Mouse (Mus musculus) heart, embryonic 10.5 days (tissue): Measurements from ENCODE around the gene Gja4. TPM values are rescaled to one million over a fixed set of nuclear protein-coding genes. Genes with fewer than 3 reads are reported as not detected.

ENCODE experiments used
- DNase-seq: peaks from one replicate; pipeline ENCODE4 v3.0.0-alpha.2; 2017; ENCODE audit warnings: low spot score
- H3K27ac ChIP-seq: fragments of 300-500 bp; sonication (generic); 2 replicates; pipeline ENCODE4 v1.5.1; 2016; ENCODE audit warnings: mild to moderate bottlenecking
- H3K27me3 ChIP-seq: fragments of 300-500 bp; sonication (generic); 2 replicates; pipeline ENCODE4 v1.6.1; 2016; ENCODE audit warnings: mild to moderate bottlenecking; ENCODE audit not compliant: poor library complexity, insufficient read depth, severe bottlenecking
- H3K36me3 ChIP-seq: fragments of 300-500 bp; sonication (generic); 2 replicates; pipeline ENCODE4 v1.6.1; 2016; ENCODE audit warnings: mild to moderate bottlenecking, moderate library complexity
- H3K4me1 ChIP-seq: fragments of 300-500 bp; sonication (generic); 2 replicates; pipeline ENCODE4 v1.6.1; 2016; ENCODE audit warnings: mild to moderate bottlenecking
- H3K4me3 ChIP-seq: fragments of 300-500 bp; sonication (generic); 2 replicates; pipeline ENCODE4 v1.5.1; 2016; ENCODE audit warnings: mild to moderate bottlenecking, moderate library complexity
- H3K9me3 ChIP-seq: fragments of 300-500 bp; sonication (generic); 2 replicates; pipeline ENCODE4 v1.6.1; 2016; ENCODE audit warnings: mild to moderate bottlenecking, moderate library complexity
- WGBS: fragments of 180-500 bp; shearing (Covaris S2); methylation state at CpG from one replicate; pipeline ENCODE4 v1.1.7; 2016; 5-methylcytosine and 5-hydroxymethylcytosine counted together
- polyA plus RNA-seq: library from polyadenylated mRNA; unstranded; fragments of >200 nt; fragmentation: Nextera tagmentation; extraction: Ambion mirVana; gene quantifications from 2 replicates; pipeline ENCODE4 v1.2.1, GENCODE M21; 2016

Gene Gja4
- polyA plus RNA-seq, 1 experiment from 2014 or later, result 32.7 TPM

GRCm38 (mm10) chr4:127315753-127316152 is 1.9 kb upstream of the Gja4 start:
- H3K27me3 ChIP-seq, result peaks cover 63% of the 10 kb centered on the region
- no peak overlapping the region for H3K4me3 ChIP-seq
- WGBS, result 76% methylated on average over 8 of the region's 8 CpGs
- H3K36me3 ChIP-seq, result no peaks in the 10 kb centered on the region
- peaks cover 7% of the 10 kb centered on the region; the same call in 1 of the 2 replicates for H3K4me1 ChIP-seq
- H3K27ac ChIP-seq, result no peak overlapping the region
- H3K9me3 ChIP-seq, result no peaks in the 10 kb centered on the region
- DNase-seq, result no peak

DNA sequence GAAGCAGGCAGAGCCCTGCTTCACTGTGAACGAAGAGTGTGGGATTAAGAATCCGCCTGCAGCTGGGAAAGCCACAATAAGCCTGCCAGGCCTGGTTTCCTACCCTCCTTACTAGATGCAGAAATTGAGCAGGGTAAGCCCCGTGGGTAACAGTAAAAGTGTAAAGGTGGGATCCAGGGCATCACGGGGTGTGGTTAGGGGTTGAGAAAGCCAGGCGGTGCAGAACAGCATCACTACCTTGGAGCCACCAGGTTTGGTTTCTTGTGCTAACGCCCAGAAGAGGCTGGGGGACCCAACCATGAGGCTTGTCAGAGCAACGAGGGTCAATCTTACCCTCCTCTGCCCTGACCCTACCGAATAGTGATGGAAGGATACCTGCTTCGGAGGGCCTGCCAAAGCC is 746 bp upstream of the Gja4 start:
- 41% methylated on average over 9 of the region's 9 CpGs for WGBS
- Histone ChIP-seq H3K4me1 (peaks cover 9% of the 10 kb centered on the region; the same call in 1 of the 2 replicates), H3K4me3 (peak overlapping the region; percentile 63), H3K9me3 (no peaks in the 10 kb centered on the region), H3K36me3 (no peaks in the 10 kb centered on the region), H3K27me3 (peaks cover 63% of the 10 kb centered on the region), H3K27ac (0 out of 2 replicates have a peak overlapping the region, but pooled peaks have one; percentile 77)
- DNase-seq, result no peak

DNA sequence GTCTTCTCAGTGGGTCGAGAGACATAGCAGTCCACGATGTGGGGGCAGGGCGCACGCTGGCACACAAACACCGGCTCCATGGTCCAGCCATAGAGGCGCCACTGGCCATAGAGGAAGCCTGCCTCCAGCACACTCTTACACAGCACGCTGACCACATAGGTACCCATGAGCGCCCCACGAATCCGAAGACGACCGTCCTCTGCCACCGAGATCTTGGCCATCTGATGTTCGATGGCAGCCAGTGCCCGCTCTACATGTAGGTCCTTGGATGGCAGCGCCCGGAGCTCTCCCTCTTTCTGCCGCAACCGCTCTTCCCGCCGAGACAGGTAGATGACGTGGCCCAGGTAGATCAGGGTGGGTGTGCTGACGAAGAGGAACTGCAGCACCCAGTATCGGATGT is 1.5 kb downstream of the Gja4 start:
- peak overlapping the region; percentile 77; the same call in 1 of the 2 replicates for H3K27ac ChIP-seq
- DNase-seq, result no peak
- peaks cover 54% of the 10 kb centered on the region for H3K27me3 ChIP-seq
- no peaks in the 10 kb centered on the region for H3K36me3 ChIP-seq
- no peaks in the 10 kb centered on the region for H3K9me3 ChIP-seq
- peaks cover 9% of the 10 kb centered on the region; the same call in 1 of the 2 replicates for H3K4me1 ChIP-seq
- 53% methylated on average over 24 of the region's 24 CpGs for WGBS
- peak overlapping the region; percentile 63 for H3K4me3 ChIP-seq

DNA sequence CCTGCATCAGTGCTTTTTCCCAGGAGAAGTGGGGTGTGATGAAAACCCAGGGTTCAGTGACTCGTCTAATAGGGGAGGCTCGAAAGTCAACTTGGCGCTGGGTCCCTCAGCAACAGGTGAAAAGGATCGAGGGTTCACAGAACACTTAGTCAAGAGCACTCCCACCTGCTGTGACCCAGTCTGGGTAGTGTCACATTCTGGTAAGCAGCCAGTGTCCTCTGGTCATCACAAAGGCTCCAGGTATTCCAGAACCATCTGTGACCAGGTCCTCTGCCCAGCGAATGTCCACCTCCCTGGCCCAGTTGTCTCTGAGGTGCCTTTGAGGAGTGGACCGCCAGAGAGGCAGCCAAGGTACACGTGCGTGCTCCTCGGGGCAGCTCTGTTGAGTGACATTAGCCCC is 2.3 kb downstream of the Gja4 start:
- no peaks in the 10 kb centered on the region for H3K9me3 ChIP-seq
- WGBS, result 52% methylated on average over 9 of the region's 9 CpGs
- H3K4me1 ChIP-seq, result peaks cover 9% of the 10 kb centered on the region; the same call in 1 of the 2 replicates
- H3K4me3 ChIP-seq, result peak overlapping the region; percentile 63
- DNase-seq, result no peak
- peaks cover 54% of the 10 kb centered on the region for H3K27me3 ChIP-seq
- H3K36me3 ChIP-seq, result no peaks in the 10 kb centered on the region
- H3K27ac ChIP-seq, result no peak overlapping the region

GRCm38 (mm10) chr4:127306915-127307314 is 6.9 kb downstream of the Gja4 start:
- WGBS, result 69% methylated on average over 2 of the region's 2 CpGs
- peaks cover 11% of the 10 kb centered on the region for H3K27me3 ChIP-seq
- H3K27ac ChIP-seq, result no peak overlapping the region
- H3K4me1 ChIP-seq, result 0 out of 2 replicates have a peak, but pooled peaks cover 2% of the 10 kb centered on the region
- H3K36me3 ChIP-seq, result no peaks in the 10 kb centered on the region
- DNase-seq, result no peak
- H3K4me3 ChIP-seq, result no peak overlapping the region
- no peaks in the 10 kb centered on the region for H3K9me3 ChIP-seq

GRCm38 (mm10) chr4:127303796-127304195 is 10.0 kb downstream of the Gja4 start:
- DNase-seq, result no peak
- Histone ChIP-seq H3K36me3 (no peaks in the 10 kb centered on the region), H3K27me3 (no peaks in the 10 kb centered on the region), H3K4me3 (no peak overlapping the region), H3K27ac (no peak overlapping the region), H3K4me1 (no peaks in the 10 kb centered on the region), H3K9me3 (no peaks in the 10 kb centered on the region)
- 71% methylated on average over 3 of the region's 3 CpGs for WGBS

- Histone ChIP-seq H3K9me3 (no peaks in the 10 kb centered on the region), H3K36me3 (no peaks in the 10 kb centered on the region), H3K4me1 (no peaks in the 10 kb centered on the region), H3K4me3 (no peak overlapping the region), H3K27me3 (no peaks in the 10 kb centered on the region), H3K27ac (no peak overlapping the region)
- DNase-seq, result no peak
- WGBS, result 58% methylated on average over 5 of the region's 5 CpGs
Observed at GRCm38 (mm10) chr4:127300503-127300902, 13.3 kb downstream of the Gja4 start.

DNA sequence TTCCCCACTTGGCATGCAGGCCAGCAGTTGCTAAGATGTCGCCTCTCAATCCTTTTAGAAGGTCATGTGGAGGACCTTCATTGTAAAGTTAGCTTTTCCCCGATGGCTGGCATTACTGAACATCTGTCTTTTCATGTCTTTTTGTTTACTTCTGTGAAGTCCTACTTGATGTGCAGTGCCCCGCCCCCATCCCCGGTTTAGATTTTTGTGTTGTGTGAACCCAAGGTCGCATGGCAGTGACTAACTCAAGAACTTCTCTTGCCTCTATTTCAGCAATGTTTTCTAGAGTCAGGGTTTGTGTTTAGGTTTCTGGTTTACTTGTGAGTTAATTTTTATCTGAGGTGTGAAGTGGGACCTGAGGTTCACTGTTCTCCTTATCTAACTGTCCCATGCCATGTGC is 21.2 kb downstream of the Gja4 start:
- Histone ChIP-seq H3K27ac (no peak overlapping the region), H3K27me3 (no peaks in the 10 kb centered on the region), H3K9me3 (no peaks in the 10 kb centered on the region), H3K36me3 (no peaks in the 10 kb centered on the region), H3K4me3 (no peak overlapping the region), H3K4me1 (peaks cover 24% of the 10 kb centered on the region)
- WGBS, result 80% methylated on average over 5 of the region's 5 CpGs
- no peak for DNase-seq

DNA sequence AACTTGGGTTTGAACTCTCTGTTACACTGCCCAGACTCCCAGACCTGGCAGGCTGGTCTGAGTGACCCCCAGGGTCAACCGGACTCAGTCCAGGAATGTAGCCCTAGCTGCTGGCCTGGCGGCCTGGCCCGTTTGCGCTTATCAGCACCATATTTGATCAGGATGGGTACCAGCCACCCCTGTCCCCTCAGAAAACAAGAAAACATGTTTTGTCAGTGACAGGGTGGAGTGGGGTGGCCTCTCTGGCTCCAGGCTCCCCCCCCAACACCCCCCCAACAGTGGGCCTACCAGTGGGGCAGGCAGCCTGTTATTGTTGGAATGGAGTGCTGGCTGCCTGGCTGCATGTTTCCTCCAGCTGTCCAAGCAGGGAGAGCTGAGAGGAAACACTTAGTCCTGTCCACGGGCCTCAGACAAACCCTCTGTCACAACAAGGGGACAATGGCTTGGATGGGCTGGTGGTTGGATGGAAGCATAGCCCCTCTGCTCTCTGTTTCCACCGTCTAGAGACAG is 24.7 kb downstream of the Gja4 start:
- Histone ChIP-seq H3K4me1 (peaks cover 25% of the 10 kb centered on the region), H3K36me3 (no peaks in the 10 kb centered on the region), H3K9me3 (no peaks in the 10 kb centered on the region), H3K27ac (peak overlapping the region; percentile 19), H3K4me3 (no peak overlapping the region), H3K27me3 (no peaks in the 10 kb centered on the region)
- peak; percentile 81 for DNase-seq
- WGBS, result 27% methylated on average over 6 of the region's 6 CpGs

DNA sequence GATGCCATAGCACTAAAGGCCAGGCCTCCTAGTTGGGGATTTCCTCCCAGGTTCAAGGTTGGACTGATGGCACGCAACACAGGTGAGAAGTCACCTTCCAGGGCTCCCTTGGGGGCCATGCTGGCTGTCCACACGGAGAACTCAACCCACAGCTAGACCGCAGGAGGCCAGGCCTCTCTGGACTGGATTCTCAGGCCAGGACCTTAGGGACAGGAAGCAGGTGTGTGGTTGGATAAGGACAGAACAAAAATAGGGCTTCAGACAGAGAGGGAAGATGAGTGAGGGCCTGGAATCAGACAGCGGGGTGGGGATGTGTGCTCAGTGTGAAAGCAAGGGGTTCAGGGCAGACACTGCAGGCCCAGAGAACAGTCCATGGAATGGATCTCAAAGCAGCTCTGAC is 26.9 kb downstream of the Gja4 start:
- no peaks in the 10 kb centered on the region for H3K36me3 ChIP-seq
- H3K4me1 ChIP-seq, result peaks cover 20% of the 10 kb centered on the region
- no peaks in the 10 kb centered on the region for H3K9me3 ChIP-seq
- H3K27me3 ChIP-seq, result no peaks in the 10 kb centered on the region
- H3K4me3 ChIP-seq, result no peak overlapping the region
- no peak overlapping the region for H3K27ac ChIP-seq
- no peak for DNase-seq
- WGBS, result 56% methylated on average over 4 of the region's 4 CpGs

GRCm38 (mm10) chr4:127279241-127279640 is 34.6 kb downstream of the Gja4 start:
- no peaks in the 10 kb centered on the region for H3K9me3 ChIP-seq
- peaks cover 10% of the 10 kb centered on the region for H3K4me1 ChIP-seq
- H3K27ac ChIP-seq, result no peak overlapping the region
- H3K27me3 ChIP-seq, result no peaks in the 10 kb centered on the region
- no peak for DNase-seq
- no peak overlapping the region for H3K4me3 ChIP-seq
- H3K36me3 ChIP-seq, result no peaks in the 10 kb centered on the region
- WGBS, result 77% methylated on average over 9 of the region's 9 CpGs

GRCm38 (mm10) chr4:127278451-127279001 is 35.3 kb downstream of the Gja4 start:
- H3K27ac ChIP-seq, result peak overlapping the region; percentile 42; the same call in 1 of the 2 replicates
- 43% methylated on average over 9 of the region's 9 CpGs for WGBS

DNA sequence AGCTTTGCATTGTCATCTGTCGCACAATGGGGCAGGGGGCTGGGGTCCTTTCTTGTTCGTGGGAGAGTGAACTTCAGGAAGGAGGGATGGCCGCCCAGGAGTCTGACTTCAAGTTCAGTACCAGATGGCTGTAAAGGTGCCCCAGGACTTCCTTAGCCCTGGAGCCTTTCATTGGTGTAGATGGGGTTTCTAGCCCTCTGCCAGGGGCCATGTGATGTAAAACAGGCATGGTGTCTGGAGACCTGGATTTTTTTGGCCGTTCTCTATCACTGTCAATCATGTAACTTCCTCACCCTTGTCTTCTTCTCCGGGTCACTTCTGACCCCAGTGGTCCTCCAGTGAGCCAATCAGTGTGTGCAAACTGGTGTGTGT is 49.7 kb downstream of the Gja4 start:
- WGBS, result 46% methylated on average over 5 of the region's 5 CpGs
- Histone ChIP-seq H3K9me3 (no peaks in the 10 kb centered on the region), H3K36me3 (no peaks in the 10 kb centered on the region), H3K27ac (peak overlapping the region; percentile 63; the same call in 1 of the 2 replicates), H3K4me3 (no peak overlapping the region), H3K4me1 (peaks cover 28% of the 10 kb centered on the region), H3K27me3 (peaks cover 9% of the 10 kb centered on the region; the same call in 1 of the 2 replicates)
- no peak for DNase-seq

More at GRCm38 (mm10) chr4:127278451-127279001, 35.3 kb downstream of the Gja4 start:
- Histone ChIP-seq H3K4me3 (no peak overlapping the region), H3K36me3 (no peaks in the 10 kb centered on the region), H3K27me3 (no peaks in the 10 kb centered on the region), H3K9me3 (no peaks in the 10 kb centered on the region), H3K4me1 (peaks cover 10% of the 10 kb centered on the region)
- no peak for DNase-seq
